Mouse (Mus musculus) megakaryocyte progenitor cell, adult 5-6 weeks (primary cell): ENCODE results near the gene Pirb. TPM values are rescaled to one million over a fixed set of nuclear protein-coding genes. Genes with fewer than 3 reads are reported as not detected.
A peak's percentile ranks its signal among the peaks of the same experiment; 100 is the strongest.
"Not testable (repeated sequence)": the region's sequence is repeated elsewhere in the genome, so short reads cannot be mapped to it uniquely, and the experiment has no call there.

Experiments used
- ATAC-seq: replicated peaks from 2 replicates; pipeline ENCODE4 v1.8.0; 2016; ENCODE audit warnings: mild to moderate bottlenecking, moderate TSS enrichment, inconsistent platforms; ENCODE audit not compliant: poor library complexity
- total RNA-seq, 2 experiments: library from RNA; stranded (forward) in 1 of 2; stranded (reverse) in 1 of 2; fragments of 157-497, 149-512 nt in 1 of 2; fragments of 200-1000 nt in 1 of 2; gene quantifications; 2 replicates each; pipeline versions ENCODE4 v1.2.3 to v1.2.4; 2015 to 2017

Pirb gene
- total RNA-seq (2015) (8.1 and 8.9 TPM in 2 replicates), total RNA-seq (2017) (4.5 and 4.7 TPM in 2 replicates)

DNA sequence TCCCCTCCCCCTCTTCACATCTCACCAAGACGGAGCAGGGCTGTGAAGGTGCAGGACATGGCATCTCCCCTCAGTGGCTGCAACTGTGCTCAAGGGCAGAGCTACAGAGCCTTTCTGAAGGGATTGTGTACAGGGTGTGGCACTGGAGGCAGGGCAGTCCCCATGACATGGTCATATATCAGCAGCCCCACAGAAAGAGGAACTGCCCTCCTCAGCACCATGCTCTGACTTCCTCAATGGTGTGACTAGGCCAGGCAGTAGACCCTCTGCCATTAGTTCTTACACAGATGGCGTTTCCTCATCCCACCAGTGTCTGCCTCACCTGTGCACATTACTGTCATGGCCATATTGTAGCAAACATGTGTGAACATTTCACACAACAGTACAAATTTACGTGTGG is at the start of gene Pirb:
Gene Pirb (minus strand): TSS at position 124 of the 400 bp plus-strand sequence.
- ATAC-seq: not testable (repeated sequence)

DNA sequence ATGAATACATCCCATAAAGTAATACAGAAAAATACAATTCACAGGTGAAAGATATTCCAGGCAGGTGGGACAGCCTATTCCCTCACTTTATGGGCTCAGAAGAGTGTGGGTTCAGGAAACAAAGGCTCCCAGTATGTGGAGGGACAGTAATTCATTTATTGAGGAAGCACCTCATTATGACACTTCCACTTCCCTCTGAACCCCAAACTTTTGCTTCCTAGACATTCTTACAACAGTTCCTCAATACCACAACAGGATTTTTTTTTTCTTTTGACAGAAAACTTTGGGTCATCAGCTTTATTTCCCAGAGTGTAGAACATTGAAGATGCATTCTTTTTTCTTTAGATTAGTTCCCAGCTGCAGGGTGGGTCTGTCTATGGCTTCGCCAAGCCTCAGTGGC is 12.5 kb upstream of the Pirb start:
- peak; percentile 39; the same call in 1 of the 2 replicates for ATAC-seq

DNA sequence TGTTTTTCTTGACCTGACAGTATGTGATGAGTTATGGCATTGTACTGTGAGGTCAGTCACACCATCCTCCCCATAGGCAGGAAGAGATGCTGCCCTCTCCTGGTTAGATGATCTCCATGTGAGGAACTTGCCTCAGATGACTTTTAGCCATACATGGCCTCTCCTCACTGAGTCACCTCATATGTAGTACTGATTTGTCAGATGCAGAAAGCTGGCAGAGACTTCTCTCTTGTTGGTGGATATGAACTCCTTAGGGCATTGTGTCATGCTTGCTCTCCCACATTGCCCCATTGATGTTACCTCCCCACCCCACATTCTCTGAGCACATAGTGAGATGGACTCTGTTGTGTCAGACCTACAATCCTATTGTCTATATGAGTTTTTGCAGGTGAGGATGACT is 5.3 kb upstream of the Pirb start:
- not testable (repeated sequence) for ATAC-seq

DNA sequence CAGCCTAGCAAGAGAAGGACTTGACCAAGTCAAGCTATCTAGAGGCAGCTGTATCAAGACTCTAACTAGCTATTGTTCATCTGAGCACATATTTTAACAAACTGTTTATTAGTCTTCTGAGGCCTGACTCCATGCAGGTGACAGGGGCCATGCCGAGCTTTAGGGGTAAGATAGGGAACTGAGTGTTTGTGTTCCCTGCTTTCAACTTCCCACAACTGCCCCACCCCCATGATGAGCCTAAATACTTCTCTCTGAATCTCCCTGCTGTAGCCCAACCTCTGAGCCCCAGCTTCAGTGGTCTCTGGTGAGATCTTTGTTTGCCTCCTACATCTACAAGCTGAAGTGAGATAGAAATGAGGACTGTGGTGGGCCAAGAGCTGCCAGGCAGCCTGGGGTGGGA is 4.9 kb downstream of the Pirb start:
- peak; percentile 54 for ATAC-seq

DNA sequence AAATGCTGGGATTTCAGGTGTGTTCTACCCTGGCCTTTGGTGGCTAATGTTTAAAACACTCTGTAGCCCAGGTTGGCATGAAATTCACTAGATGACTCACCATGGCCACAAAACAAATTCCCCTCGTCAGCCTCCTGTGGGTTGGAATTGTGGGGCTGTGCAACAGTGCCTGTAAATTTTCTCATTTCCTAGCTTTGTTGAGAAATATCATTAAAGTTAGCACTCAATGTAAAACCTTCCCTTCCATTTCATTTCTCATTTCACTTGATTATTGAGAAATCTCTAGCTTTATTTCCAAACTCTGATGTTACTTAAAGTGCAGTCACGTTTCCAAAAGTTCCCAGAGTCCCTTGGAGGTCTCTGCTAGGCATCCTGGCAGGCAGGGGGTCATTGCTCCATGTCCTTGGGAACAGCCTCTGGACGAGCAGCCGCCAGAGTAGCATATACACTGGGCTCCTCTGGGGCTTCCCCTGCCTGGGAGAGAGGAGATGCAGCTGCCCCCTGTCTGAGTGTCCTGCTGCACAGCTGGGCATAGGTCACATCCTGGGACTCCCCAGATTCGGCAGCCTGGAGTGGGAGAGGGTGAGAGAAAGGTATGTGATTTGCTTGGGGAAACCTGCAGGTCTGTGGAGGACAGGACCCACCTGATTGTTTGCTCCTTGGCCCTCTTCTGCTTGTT is 7.8 kb downstream of the Pirb start:
- peak; percentile 38 for ATAC-seq

DNA sequence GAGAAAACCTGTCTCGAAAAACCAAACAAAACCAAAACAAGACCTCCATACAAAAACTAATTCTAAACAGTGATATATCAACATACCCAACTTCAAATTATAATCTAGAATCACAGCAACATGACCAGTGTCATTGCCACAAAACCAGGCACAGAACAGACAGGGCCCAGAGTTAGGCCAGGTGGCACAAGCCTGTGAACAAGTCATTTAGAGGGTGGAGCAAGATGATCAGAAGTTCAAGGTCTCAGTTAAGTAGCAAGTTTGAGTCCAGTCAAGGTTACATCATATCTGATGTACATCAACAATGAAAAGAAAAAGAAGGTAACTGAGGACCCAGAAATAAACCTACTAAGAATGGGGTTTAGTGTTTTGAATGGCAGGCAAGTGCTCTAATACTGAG is 11.2 kb downstream of the Pirb start:
- ATAC-seq: peak; percentile 6; the same call in 1 of the 2 replicates

DNA sequence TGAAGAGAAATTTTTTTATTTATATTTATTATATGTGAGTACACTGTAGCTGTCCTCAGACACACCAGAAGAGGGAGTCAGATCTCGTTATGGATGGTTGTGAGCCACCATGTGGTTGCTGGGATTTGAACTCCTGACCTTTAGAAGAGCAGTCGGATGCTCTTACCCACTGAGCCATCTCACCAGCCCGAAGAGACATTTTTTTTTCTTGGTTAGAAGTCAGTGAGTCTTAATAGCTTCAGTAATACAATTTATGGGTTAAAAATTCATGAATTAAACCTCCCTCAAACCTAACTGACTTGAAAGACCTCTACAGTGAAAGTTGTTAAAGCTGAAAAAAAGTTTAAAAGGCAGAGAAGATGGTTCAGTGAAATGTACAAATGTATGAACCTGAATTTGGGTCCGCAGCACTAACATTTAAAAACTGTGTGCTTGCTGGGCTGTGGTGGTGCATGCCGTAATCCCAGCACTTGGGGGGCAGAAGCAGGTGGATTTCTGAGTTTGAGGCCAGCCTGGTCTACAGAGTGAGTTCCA is 11.7 kb downstream of the Pirb start:
- ATAC-seq: not testable (repeated sequence)

DNA sequence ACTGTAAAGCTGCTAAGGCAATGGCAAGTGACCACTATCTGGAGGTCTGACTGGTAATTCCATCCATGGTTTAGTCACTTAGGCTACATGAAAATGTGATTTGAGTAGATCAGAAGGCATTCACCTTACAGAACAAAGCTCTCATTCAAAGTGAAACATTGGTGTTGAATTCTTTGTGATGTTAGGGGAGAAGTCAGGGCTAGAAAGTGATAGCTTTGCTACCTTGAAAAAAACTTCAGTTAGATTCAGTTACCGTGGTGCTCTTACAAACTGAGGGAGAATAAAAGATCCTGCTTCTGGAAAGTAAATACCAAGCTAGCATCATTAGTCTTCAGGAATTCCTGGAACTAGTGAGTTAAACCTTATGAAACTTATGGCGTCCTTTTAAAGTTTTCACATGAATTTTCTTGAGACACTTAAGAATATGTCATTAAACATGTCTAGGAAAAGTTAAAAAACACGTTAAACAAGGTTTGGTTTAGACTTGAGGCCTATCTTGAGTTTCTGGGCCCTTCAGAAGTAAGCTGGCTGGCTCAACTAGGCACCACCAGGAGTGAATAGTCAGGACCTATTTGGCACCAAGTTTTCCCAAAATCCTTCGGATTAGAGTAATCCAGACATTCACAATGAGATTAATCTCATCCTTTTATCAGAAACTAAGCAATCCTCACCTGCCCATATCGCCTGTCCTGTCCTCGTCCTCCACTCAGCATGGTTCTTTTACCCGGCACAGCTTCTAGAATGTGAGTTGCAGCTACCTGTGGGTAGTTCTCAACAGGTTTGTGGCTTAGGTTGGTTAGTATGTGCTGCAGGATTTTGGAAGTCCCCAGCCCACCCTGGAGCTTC is 12.4 kb downstream of the Pirb start:
- no peak for ATAC-seq

DNA sequence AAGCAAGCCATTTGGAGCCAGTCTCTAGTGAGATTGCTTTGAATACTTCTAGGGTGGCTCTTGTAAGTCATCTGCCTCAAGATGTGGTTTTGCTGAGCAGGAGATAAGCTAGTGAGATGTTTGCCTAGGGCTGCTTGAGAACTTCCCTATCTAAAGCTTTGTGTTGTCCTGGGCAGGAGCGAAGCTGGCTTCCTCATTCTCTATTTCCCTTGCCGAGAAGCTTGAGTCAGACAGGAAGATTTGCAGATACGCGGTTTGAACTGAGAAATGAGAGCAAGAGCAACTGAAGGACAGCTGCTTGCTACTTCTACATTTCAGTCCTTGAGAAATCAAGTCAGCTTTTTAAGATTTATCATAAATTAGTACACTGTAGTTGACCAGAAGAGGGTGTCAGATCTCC is 13.2 kb downstream of the Pirb start:
- ATAC-seq: peak; percentile 47

DNA sequence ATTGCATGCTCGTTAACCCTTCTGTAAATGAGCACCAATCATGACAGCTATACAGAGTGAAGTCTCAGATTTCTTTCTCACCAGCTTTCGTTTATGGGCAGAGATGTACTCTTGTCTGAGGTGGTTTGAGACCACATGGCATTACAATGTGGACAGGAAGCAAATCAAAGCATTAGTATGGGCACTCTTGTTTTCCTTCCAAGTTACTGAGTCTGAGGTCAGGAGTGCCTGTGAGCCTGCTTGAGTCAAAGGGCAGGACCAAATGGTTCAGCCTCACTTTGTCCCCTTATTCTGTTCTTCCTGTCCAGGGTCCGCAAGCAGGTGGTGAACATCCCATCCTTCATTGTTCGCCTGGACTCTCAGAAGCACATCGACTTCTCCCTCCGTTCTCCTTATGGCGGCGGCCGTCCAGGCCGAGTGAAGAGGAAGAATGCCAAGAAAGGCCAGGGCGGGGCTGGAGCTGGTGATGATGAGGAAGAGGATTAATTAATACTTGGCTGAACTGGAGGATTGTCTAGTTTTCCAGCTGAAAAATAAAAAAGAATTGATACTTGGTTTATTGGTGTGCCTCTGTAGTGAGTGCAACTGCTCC is 13.8 kb downstream of the Pirb start:
- ATAC-seq: no peak

DNA sequence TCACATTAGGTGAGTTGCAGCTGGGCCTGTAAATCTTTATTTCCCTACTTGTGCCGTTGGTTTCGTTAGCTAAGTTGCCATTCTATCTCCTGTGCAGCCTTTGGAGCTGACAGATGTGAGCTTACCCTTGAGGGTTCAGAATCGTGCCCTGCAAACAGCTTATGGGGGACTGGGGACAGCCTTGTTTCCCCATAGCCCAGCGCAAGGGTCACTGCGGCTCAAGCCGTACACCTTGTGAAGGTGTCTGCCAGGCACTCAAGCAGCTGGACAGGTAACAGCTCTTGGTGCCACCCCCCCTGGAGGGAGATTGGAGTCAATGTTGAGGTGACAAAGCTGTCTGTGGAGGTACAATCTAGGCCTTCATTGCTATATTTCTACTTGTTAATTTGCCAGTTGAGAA is 14.3 kb downstream of the Pirb start:
- ATAC-seq: no peak

DNA sequence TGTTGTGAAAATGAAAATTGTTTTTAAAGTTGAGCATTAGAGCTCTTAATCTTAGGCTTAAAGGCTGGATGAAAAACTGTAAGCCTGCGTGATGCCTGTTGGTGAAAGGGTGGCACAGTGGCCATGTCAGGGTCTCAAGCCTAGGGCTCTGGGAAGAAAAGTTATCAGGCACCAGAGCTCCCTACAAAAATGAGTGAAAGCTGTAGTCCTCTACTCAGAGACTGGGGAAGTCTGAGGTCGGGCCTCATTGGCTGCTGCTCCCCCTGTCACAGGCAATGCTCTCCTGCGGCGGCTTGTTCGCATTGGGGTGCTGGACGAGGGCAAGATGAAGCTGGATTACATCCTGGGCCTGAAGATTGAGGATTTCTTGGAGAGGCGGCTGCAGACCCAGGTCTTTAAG is 14.7 kb downstream of the Pirb start:
- ATAC-seq: not testable (repeated sequence)

DNA sequence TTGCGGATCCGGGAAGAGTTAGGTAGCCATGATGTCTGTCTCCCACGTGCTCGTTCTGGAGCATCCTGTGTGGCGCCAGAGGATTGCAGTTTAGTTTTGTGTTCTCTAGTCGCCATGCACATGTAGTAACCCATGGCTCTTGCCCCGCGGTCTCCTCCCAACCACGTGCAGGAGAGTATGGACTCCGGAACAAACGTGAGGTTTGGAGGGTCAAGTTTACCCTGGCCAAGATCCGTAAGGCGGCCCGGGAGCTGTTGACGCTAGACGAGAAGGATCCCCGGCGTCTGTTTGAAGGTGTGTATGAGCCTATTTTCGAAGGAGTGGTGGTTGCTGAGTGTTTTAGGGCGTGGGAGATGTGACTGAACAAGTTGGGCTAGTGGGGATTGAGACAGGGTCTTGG is 15.7 kb downstream of the Pirb start:
- ATAC-seq: peak; percentile 3

DNA sequence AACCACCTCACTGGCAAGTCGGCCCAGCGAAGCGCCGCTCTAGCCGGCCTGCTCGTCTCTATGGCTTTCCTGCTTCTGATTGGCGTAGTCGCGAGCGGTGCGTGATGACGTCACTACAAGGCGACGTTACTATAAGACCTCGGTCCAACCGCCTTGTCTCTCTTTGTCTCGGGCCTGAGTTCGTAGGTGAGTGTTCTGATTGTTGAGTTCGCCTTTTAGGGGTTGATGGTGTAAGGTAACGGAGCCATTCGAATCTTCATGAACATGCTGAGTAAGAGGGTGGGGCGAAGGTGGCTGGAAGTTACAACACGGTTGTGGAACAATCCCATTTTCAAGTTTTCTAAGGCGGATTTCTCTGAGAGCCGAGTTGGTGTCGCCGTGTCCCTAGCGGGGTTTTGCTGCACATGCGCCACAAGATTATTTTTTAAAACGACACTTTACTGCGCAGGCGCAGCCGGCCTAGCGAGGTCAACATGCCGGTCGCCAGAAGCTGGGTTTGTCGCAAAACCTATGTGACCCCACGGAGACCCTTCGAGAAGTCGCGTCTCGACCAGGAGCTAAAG is 16.2 kb downstream of the Pirb start, which contains the start of gene Rps9:
Gene Rps9 (plus strand): TSS at position 115 of the 563 bp plus-strand sequence.
- peak; percentile 76 for ATAC-seq

DNA sequence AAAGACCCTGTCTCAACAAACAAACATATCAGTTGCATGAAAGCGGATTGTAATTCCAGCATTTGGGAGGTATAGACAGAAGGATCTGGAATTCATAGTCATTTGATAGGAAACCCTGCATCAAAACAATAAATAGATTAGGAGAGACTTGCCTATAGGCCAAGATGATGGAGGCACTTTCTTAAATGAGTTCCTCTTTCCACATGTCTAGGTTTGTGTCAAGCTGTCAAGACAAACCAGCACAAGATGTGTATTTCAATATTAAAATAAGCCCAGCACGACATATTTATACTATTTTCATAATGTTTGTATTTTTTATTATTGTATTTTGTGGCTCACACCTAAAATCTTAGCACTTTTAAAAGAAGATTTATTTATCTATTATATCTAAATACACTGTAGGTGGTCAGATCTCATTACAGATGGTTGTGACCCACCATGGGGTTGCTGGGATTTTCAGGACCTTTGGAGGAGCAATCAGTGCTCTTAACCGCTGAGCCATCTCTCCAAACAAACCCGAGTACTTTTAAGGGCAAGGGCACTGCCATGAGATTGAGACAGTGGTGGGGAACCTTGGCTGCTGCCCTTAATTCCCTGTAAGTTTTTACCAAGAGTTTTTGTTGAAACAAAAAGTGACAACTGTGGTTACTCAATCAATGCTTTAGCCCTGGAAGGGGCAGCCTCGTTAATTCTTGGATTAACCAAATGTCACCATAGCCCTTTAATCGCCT is 16.9 kb downstream of the Pirb start:
- ATAC-seq: no peak

DNA sequence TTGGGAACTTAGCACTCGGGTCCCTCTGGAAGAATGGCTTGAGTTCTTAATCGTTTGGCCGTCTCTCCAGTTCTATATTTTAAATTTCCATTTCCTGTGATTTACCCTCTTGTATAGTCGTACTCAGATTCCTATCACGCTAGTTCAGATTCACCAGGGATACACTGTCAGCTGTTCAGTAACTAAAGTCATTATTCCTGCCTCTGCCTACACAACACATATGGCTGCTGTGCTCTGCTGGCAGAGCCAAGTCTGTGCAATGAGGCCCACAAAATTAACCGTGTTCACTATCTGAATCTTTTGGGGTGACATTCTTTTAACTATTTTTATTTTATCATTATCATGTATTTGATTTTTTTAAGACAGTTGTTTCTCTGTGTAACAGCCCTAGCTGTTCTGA is 21.7 kb downstream of the Pirb start:
- no peak for ATAC-seq

DNA sequence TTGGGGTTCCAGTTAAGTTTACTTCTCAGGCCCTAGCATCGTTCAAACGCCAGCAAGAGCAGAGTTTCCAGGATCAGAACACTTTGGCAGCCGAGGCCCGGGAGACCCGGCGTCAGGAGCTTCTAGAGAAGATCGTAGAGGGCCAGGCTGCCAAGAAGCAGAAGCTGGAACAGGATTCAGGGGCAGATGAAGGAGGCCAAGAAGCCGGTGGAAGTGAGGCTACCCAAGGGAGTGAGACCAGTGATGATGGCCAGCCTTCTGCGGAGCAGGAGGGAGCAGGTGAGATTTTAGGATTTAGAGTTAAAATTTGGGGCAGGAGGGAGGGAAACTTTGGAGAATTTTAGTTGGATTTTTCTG is 25.3 kb downstream of the Pirb start:
- not testable (repeated sequence) for ATAC-seq

DNA sequence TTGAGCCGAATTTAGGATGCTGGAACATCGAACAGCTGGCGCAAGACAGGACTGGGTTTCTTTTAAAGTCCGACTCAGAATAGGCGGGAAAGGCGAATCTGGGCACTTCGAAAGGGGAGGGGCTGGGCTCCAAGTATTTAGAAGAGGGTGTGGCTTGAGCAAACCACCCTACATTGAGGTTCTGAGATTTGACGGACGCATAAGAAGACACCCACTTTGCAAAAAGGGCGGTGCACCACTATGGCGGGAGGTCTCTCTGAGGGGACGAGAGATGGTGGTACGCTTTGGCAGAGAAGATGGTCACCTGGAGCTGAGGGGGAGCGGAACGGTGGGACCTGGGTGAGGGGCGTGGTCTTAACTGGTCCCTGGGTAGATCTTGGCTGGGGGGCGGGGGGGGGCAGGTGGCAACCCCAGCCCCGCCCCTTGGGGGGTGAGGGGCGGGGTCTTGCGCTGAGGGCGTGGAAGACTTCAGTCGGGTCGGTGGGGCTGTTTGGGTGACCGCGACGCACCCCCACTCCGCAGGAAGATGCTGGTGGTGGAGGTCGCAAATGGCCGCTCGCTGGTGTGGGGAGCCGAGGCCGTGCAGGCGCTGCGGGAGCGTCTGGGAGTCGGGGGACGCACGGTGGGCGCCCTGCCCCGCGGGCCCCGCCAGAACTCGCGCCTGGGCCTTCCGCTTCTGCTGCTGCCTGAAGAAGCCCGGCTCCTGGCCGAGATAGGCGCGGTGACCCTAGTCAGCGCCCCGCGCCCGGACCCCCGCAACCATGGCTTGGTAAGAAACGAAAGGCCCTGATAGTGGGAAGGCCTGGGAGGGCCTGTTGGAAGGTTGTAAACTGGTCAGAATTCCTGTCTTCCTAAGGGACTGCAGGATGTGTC is 25.9 kb downstream of the Pirb start:
- peak; percentile 27 for ATAC-seq

DNA sequence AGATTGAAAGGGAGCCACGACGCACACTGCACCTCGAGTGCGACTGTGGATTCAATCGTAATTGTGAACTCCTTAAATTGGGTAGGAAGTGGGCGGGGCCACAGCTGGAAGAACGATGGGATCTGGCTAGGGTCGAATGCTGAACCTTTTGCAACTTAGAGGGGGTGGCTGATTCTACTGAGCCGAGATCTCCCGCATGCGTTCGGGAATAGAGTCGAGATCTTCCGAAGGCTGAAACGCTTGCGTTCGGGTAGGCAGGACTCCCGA is 26.4 kb downstream of the Pirb start:
- ATAC-seq: no peak
